Mouse (Mus musculus) forebrain, embryonic 10.5 days (tissue): ENCODE measurements around the gene Stxbp1. TPM values are rescaled to one million over a fixed set of nuclear protein-coding genes. Genes with fewer than 3 reads are reported as not detected.

Experiments used
- DNase-seq: peaks from one replicate; pipeline ENCODE4 v3.0.0-alpha.2; 2017; ENCODE audit warnings: low spot score; ENCODE audit errors: extremely low spot score
- H3K27ac ChIP-seq: fragments of 300-500 bp; sonication (generic); 2 replicates; pipeline ENCODE4 v1.5.1; 2016; ENCODE audit warnings: mild to moderate bottlenecking
- H3K27me3 ChIP-seq: fragments of 300-500 bp; sonication (generic); 2 replicates; pipeline ENCODE4 v1.6.1; 2016; ENCODE audit warnings: mild to moderate bottlenecking; ENCODE audit not compliant: poor library complexity, severe bottlenecking
- H3K36me3 ChIP-seq: fragments of 300-500 bp; sonication (generic); replicated peaks from 2 replicates; pipeline ENCODE4 v1.6.1; 2016; ENCODE audit warnings: mild to moderate bottlenecking, moderate library complexity
- H3K4me1 ChIP-seq: fragments of 300-500 bp; sonication (generic); 2 replicates; pipeline ENCODE4 v1.6.1; 2016
- H3K4me3 ChIP-seq: fragments of 300-500 bp; sonication (generic); 2 replicates; pipeline ENCODE4 v1.5.1; 2016; ENCODE audit warnings: mild to moderate bottlenecking, moderate library complexity
- H3K9me3 ChIP-seq: fragments of 300-500 bp; sonication (generic); 2 replicates; pipeline ENCODE4 v1.6.1; 2016; ENCODE audit warnings: mild to moderate bottlenecking, moderate library complexity
- WGBS: fragments of 180-500 bp; shearing (Covaris S2); methylation state at CpG from one replicate; pipeline ENCODE4 v1.1.7; 2016; 5-methylcytosine and 5-hydroxymethylcytosine counted together
- polyA plus RNA-seq: library from polyadenylated mRNA; unstranded; fragments of >200 nt; fragmentation: Nextera tagmentation; extraction: Ambion mirVana; gene quantifications from 2 replicates; pipeline ENCODE4 v1.2.1, GENCODE M21; 2016

The Stxbp1 gene
- polyA plus RNA-seq, 1 experiment from 2014 or later = 20.8 TPM

DNA sequence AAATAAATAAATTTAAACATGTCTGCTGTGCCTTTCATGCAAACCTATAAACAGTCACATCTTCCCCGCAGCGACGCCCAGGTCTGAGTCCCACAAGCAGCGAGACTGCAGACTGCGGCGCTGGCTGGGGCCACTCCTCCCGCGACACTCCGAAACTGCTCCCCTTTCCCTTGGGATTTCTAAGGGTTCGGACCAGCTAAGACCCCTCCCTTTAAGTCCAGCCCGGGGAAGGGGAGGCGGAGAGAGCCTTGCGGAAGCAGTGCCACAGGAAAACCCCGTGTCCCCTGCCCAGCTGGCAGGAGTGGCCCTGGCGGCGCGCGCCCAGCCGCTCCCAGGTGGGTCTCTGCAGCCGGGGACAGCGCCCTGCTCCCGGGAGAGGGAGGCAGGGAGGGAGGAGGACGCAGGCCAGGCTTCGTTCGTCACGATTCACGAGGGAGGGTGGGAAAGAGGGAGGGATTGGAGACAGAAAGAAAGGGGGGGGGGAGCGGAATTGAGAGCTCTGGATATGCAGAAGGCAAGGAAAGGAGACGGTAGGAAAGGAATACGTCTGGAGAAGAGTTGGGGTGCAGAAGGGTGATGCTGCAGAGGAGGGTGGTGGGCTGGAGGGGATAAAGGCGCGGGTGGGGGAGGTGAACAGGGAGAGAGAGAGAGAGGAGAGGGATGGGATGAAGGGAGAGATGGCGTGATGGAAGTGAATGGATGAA, 792 bp downstream of the Stxbp1 start:
- no peaks in the 10 kb centered on the region for H3K9me3 ChIP-seq
- peak; percentile 54 for DNase-seq
- peak overlapping the region; percentile 87 for H3K27ac ChIP-seq
- peak overlapping the region; percentile 88 for H3K4me3 ChIP-seq
- peaks cover 27% of the 10 kb centered on the region for H3K4me1 ChIP-seq
- 0 out of 2 replicates have a peak, but pooled peaks cover 3% of the 10 kb centered on the region for H3K36me3 ChIP-seq
- under 1% methylated on average over 33 of the region's 33 CpGs for WGBS
- H3K27me3 ChIP-seq = peaks cover 20% of the 10 kb centered on the region

- no peak overlapping the region for H3K27ac ChIP-seq
- no peaks in the 10 kb centered on the region for H3K9me3 ChIP-seq
- H3K27me3 ChIP-seq = peaks cover 14% of the 10 kb centered on the region
- H3K36me3 ChIP-seq = 0 out of 2 replicates have a peak, but pooled peaks cover 3% of the 10 kb centered on the region
- H3K4me1 ChIP-seq = peaks cover 24% of the 10 kb centered on the region
- 10% methylated on average over 12 of the region's 12 CpGs for WGBS
- peak overlapping the region; percentile 88 for H3K4me3 ChIP-seq
- no peak for DNase-seq
Measured at GRCm38 (mm10) chr2:32845572-32846100, 1.4 kb downstream of the Stxbp1 start.

DNA sequence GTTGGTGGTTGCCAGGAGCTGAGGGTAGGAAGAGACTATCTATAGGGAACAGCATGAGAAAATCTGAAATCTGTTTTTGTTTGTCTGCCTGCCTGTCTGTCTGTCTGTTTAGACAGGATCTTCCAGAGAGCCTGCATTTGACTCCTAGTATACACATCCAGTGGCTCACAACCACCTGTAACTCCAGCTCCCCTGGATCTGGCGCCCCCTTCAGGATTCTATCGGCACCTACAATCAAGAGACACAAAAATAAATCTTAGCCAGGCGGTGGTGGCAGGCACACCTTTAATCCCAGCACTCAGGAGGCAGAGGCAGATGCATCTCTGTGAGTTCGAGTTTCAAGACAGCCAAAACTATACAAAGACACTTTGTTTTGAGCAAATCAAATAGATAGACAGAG, 4.5 kb downstream of the Stxbp1 start:
- Histone ChIP-seq H3K27ac (no peak overlapping the region), H3K4me1 (peaks cover 41% of the 10 kb centered on the region), H3K27me3 (peaks cover 12% of the 10 kb centered on the region), H3K4me3 (no peak overlapping the region), H3K36me3 (0 out of 2 replicates have a peak, but pooled peaks cover 3% of the 10 kb centered on the region), H3K9me3 (no peaks in the 10 kb centered on the region)
- DNase-seq = no peak
- 50% methylated on average over 4 of the region's 4 CpGs for WGBS

- 72% methylated on average over 5 of the region's 5 CpGs for WGBS
- no peak for DNase-seq
- Histone ChIP-seq H3K4me3 (no peak overlapping the region), H3K27ac (no peak overlapping the region), H3K4me1 (peaks cover 42% of the 10 kb centered on the region), H3K27me3 (peaks cover 12% of the 10 kb centered on the region), H3K36me3 (0 out of 2 replicates have a peak, but pooled peaks cover 3% of the 10 kb centered on the region), H3K9me3 (no peaks in the 10 kb centered on the region)
Measured at GRCm38 (mm10) chr2:32841099-32841498, 5.9 kb downstream of the Stxbp1 start.

DNA sequence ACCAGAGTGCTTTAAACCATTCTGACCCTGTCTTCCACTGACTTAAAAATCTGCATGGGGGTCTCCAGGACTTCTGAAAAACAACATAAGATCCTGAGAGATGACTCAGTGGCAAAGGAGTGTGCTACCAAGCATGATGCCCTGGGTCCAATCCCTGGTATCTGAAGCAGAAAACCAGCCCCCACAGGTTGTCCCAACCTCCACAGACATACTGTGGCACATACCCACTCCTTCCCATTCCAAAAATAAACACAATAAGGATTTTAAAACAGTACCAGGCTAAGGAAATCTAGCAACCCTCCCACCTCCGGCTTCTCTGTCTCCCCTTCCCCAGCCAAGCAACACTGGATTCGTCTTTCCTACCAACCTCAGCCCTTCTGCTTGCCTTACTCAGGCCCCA, 7.8 kb downstream of the Stxbp1 start:
- Histone ChIP-seq H3K27ac (no peak overlapping the region), H3K9me3 (no peaks in the 10 kb centered on the region), H3K27me3 (no peaks in the 10 kb centered on the region), H3K4me3 (no peak overlapping the region), H3K36me3 (0 out of 2 replicates have a peak, but pooled peaks cover 3% of the 10 kb centered on the region), H3K4me1 (peaks cover 40% of the 10 kb centered on the region)
- WGBS = 85% methylated on average over 2 of the region's 2 CpGs
- no peak for DNase-seq

DNA sequence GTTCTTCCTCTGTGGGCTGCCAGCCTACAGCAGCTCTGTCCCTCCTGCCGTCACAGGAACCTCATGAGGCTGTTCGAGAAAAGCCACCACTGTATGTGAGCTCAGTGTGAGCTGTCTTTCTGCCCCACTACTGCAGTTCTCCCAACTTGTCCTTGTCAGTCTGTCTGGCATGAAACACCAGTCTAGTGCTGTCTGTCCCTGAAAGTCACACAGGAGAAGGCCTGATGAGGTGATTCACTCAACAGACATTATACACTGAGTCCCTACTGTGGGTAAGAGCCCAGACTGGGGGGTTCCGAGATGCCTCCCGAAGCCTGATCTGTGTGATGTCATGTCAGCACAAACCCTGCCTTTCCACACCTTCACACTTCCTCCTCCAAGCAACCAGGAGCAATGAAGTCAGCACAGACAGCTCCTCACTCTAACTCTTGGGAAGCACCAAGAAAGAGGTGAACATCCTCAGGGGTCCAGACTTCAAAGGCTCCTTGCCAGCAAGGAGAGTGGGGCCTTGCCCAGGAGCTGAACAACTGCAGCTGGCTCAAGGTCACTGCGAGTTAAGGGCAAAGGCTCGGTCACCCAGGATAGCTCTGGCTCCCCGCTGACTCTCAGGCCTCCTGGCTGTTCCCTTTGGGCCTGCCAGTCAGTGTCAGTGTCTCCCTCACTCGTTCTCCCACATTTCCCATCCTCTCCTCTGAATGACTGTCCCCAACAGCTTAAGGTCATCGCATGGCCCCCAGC, 8.7 kb downstream of the Stxbp1 start:
- H3K36me3 ChIP-seq = 0 out of 2 replicates have a peak, but pooled peaks cover 3% of the 10 kb centered on the region
- no peaks in the 10 kb centered on the region for H3K27me3 ChIP-seq
- no peak for DNase-seq
- no peaks in the 10 kb centered on the region for H3K9me3 ChIP-seq
- no peak overlapping the region for H3K4me3 ChIP-seq
- 79% methylated on average over 9 of the region's 9 CpGs for WGBS
- peak overlapping the region; percentile 35 for H3K27ac ChIP-seq
- peaks cover 36% of the 10 kb centered on the region for H3K4me1 ChIP-seq

DNA sequence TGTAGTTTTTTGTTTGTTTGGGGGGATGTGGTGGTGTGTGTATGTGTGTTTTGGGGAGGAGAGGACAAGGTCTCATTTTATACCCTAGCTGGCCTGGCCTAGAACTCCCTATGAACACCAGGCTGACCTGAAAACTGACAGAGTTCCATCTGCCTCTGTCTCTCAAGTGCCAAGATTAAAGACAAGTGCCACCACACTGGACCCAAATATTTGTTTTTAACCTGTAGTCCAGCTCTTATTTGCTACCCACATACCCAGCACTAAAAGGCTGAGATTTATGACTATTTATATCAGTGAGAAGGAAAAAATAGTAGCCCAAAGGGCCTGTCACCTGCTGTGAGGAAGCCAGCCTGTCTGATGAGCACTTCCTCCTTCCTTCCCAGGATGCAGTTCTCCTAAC, 11.5 kb downstream of the Stxbp1 start:
- no peak overlapping the region for H3K27ac ChIP-seq
- H3K9me3 ChIP-seq = no peaks in the 10 kb centered on the region
- H3K36me3 ChIP-seq = no peaks in the 10 kb centered on the region
- H3K4me1 ChIP-seq = peaks cover 43% of the 10 kb centered on the region
- no peaks in the 10 kb centered on the region for H3K27me3 ChIP-seq
- no peak for DNase-seq
- no peak overlapping the region for H3K4me3 ChIP-seq

GRCm38 (mm10) chr2:32834496-32834895, 12.5 kb downstream of the Stxbp1 start:
- H3K4me1 ChIP-seq = peaks cover 40% of the 10 kb centered on the region
- WGBS = 66% methylated on average over 7 of the region's 7 CpGs
- no peaks in the 10 kb centered on the region for H3K9me3 ChIP-seq
- H3K27ac ChIP-seq = 0 out of 2 replicates have a peak overlapping the region, but pooled peaks have one; percentile 20
- DNase-seq = no peak
- no peak overlapping the region for H3K4me3 ChIP-seq
- H3K36me3 ChIP-seq = no peaks in the 10 kb centered on the region
- H3K27me3 ChIP-seq = no peaks in the 10 kb centered on the region

DNA sequence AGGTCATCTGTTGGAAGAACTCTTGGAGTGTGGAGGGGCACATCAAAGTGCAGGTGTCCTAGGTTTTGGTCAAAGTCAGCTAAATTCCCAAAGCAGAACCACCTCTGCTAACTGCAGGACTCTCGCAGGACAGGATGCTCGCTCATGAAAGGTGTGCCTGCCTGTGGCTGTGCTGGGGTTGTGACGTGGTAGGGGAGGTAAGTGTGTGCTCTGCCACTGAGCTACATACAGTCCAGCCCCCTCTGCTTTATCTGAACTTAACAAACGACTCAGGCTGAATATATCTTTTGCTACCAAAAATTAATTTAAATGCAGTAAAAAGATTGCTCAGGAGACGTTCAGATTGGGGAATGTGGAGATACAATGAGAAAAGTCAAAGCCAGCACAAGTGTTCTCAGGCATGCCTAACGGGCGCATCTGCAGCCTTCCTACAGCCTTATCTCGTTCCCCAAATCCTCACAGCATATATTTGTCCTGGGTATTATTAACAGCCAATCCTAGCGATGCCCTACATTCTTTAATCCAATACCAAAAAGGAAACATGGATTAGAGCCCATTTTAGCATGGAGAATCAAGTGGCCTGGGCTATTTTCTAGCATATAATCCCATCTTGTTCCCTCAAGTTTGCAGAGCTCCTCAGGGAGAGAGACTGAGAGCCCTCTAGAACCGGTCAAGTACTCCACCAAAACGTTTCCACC, 17.9 kb downstream of the Stxbp1 start:
- Histone ChIP-seq H3K27me3 (no peaks in the 10 kb centered on the region), H3K4me3 (no peak overlapping the region), H3K4me1 (peaks cover 11% of the 10 kb centered on the region), H3K27ac (no peak overlapping the region), H3K36me3 (no peaks in the 10 kb centered on the region), H3K9me3 (no peaks in the 10 kb centered on the region)
- DNase-seq = no peak
- 83% methylated on average over 11 of the region's 11 CpGs for WGBS

- no peak for DNase-seq
- Histone ChIP-seq H3K4me1 (peaks cover 22% of the 10 kb centered on the region), H3K4me3 (no peak overlapping the region), H3K27ac (peak overlapping the region; percentile 1; the same call in 1 of the 2 replicates), H3K27me3 (no peaks in the 10 kb centered on the region), H3K36me3 (no peaks in the 10 kb centered on the region), H3K9me3 (no peaks in the 10 kb centered on the region)
- 85% methylated on average over 6 of the region's 6 CpGs for WGBS
Measured at GRCm38 (mm10) chr2:32825796-32826195, 21.2 kb downstream of the Stxbp1 start.

DNA sequence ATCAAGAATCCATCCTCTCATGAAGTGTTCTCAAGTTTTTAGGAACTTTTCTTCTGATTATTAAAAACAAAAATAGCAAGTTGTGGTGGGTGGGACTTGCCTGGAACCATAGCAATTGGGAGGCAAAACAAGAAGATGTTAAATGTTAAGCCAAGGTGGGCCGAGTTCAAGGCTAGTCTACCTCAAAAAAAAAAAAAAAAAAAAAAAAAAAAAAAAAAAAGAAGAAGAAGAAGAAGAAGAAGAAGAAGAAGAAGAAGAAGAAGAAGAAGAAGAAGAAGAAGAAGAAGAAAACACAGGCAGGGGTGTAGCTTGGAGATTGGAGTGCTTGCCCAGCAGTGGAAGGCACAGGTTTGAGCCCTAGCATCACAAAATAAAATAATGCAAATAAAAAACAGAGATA, 22.3 kb downstream of the Stxbp1 start:
- H3K36me3 ChIP-seq = no peaks in the 10 kb centered on the region
- H3K27me3 ChIP-seq = no peaks in the 10 kb centered on the region
- no peak for DNase-seq
- 88% methylated on average over 1 of the region's 1 CpGs for WGBS
- no peak overlapping the region for H3K4me3 ChIP-seq
- peak overlapping the region; percentile 72; the same call in 1 of the 2 replicates for H3K27ac ChIP-seq
- H3K4me1 ChIP-seq = peaks cover 22% of the 10 kb centered on the region
- H3K9me3 ChIP-seq = no peaks in the 10 kb centered on the region

- Histone ChIP-seq H3K4me3 (no peak overlapping the region), H3K27ac (peak overlapping the region; percentile 72), H3K27me3 (no peaks in the 10 kb centered on the region), H3K4me1 (peaks cover 22% of the 10 kb centered on the region), H3K36me3 (no peaks in the 10 kb centered on the region), H3K9me3 (no peaks in the 10 kb centered on the region)
- no peak for DNase-seq
- 57% methylated on average over 8 of the region's 8 CpGs for whole genome bisulfite sequencing
Measured at GRCm38 (mm10) chr2:32824181-32824580, 22.9 kb downstream of the Stxbp1 start.
